8 mouse cellular contexts compared by ENCODE assay signal in the genomic region with DNA sequence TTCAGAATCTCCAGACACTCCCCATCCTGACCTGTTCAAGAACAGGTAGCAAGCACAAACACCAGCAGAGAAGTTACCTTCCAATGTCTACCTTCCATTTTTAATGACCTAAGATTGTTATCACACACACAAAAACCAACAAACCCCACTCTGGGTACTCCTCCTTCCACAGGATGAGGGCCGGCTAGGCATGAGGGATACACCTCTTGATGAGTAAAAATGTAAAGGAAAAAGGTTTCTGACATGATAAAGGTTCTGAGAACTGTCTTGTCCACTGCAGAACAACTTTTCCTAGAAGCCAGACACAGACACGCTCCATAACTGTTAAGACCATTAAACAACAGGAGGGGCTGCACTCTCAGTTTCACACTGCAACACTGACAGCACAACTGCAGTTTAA. TPM values are rescaled to one million over a fixed set of nuclear protein-coding genes. Genes with fewer than 3 reads are reported as not detected.
A peak's percentile ranks its signal among the peaks of the same experiment; 100 is the strongest.
DNase-seq lines count a peak whose midpoint lies in the region; ATAC-seq and TF ChIP-seq lines count a peak whose summit lies in the region.

No protein-coding gene starts in this region.

- H3K9me3 ChIP-seq in forebrain, embryonic 12.5 days, result no peaks in the 10 kb centered on the region
- H3K9me3 ChIP-seq in neural tube, embryonic 13.5 days, result no peaks in the 10 kb centered on the region

- no peak for TF ChIP-seq CTCF in layer of hippocampus, adult 2 months (conservative IDR thresholded peaks at IDR 0.05)

- peaks cover 26% of the 10 kb centered on the region for H3K4me1 ChIP-seq in forebrain, embryonic 12.5 days
- H3K4me1 ChIP-seq in neural tube, embryonic 13.5 days (replicated peaks), result peaks cover 41% of the 10 kb centered on the region

- no peak for DNase-seq in layer of hippocampus, adult 2 months (ENCODE audit: low spot score in 2 of 2)
- DNase-seq in layer of hippocampus, adult 18-20 months (ENCODE audit: low spot score in 2 of 2), result no peak
- peak; percentile 34 for DNase-seq in induced T-regulatory cell, adult 2 months (ENCODE audit: low read depth)
- DNase-seq in embryo, embryonic 10 days (ENCODE audit: low spot score), result no peak
- no peak for DNase-seq in urinary bladder, adult 18-20 months (ENCODE audit: low spot score in 2 of 2)
- DNase-seq in testis, postnatal 10 days (ENCODE audit: low spot score), result no peak

- peak overlapping the region; percentile 82; the same call in 1 of the 2 replicates for H3K4me3 ChIP-seq in layer of hippocampus, adult 2 months
- H3K4me3 ChIP-seq in forebrain, embryonic 12.5 days (replicated peaks), result 0 out of 2 replicates have a peak overlapping the region, but pooled peaks have one; percentile 0
- peak overlapping the region; percentile 29 for H3K4me3 ChIP-seq in neural tube, embryonic 13.5 days

- no peaks in the 10 kb centered on the region for H3K27me3 ChIP-seq in forebrain, embryonic 12.5 days
- H3K27me3 ChIP-seq in neural tube, embryonic 13.5 days, result no peaks in the 10 kb centered on the region

- 78% methylated on average over 2 of the region's 2 CpGs for WGBS in forebrain, embryonic 12.5 days
- WGBS in neural tube, embryonic 13.5 days, result 57% methylated on average over 2 of the region's 2 CpGs

- H3K36me3 ChIP-seq in forebrain, embryonic 12.5 days (replicated peaks), result no peaks in the 10 kb centered on the region
- H3K36me3 ChIP-seq in neural tube, embryonic 13.5 days, result no peaks in the 10 kb centered on the region

- ATAC-seq in forebrain, embryonic 12.5 days (ENCODE audit: low FRiP score), result no peak
- no peak for ATAC-seq in neural tube, embryonic 13.5 days (ENCODE audit: low read depth)

- no peak overlapping the region for H3K9ac ChIP-seq in forebrain, embryonic 12.5 days
- peak overlapping the region; percentile 54; the same call in 1 of the 2 replicates for H3K9ac ChIP-seq in neural tube, embryonic 13.5 days

- peak overlapping the region; percentile 34 for H3K4me2 ChIP-seq in forebrain, embryonic 12.5 days
- peak overlapping the region; percentile 80 for H3K4me2 ChIP-seq in neural tube, embryonic 13.5 days

- H3K27ac ChIP-seq in layer of hippocampus, adult 2 months, result no peak overlapping the region
- no peak overlapping the region for H3K27ac ChIP-seq in forebrain, embryonic 12.5 days
- no peak overlapping the region for H3K27ac ChIP-seq in neural tube, embryonic 13.5 days (replicated peaks)

RNA-seq across cellular contexts. Expression of a gene that starts 3.7 kb away (rescaled TPM):
- total RNA-seq in layer of hippocampus, adult 2 months (2021), result 10 to 100 TPM; 18.2 to 18.8 TPM
- total RNA-seq in layer of hippocampus, adult 18-20 months (2021), result 10 to 100 TPM; 18.7 to 23.1 TPM
- 6.1 and 11.1 TPM in 2 replicates for polyA plus RNA-seq in forebrain, embryonic 12.5 days (2016; fragmentation: Nextera tagmentation; extraction: Ambion mirVana)
- 11.5 and 13.9 TPM in 2 replicates for polyA plus RNA-seq in neural tube, embryonic 13.5 days (2015; fragmentation: Nextera tagmentation; extraction: Ambion mirVana)

Comparison
In these comparisons a context has a peak if more than half of its experiments do, and no peak if none do; other contexts are left out.
1. H3K4me3 ChIP-seq: peak in every context shown above with its lines; median percentile 82 in layer of hippocampus, adult 2 months; 29 in neural tube, embryonic 13.5 days; 0 in forebrain, embryonic 12.5 days.